Mouse (Mus musculus) left cerebral cortex, postnatal 36 days (tissue): Measurements from ENCODE around the gene Ppm1n. TPM values are rescaled to one million over a fixed set of nuclear protein-coding genes. Genes with fewer than 3 reads are reported as not detected.
"Not testable (repeated sequence)": the region's sequence is repeated elsewhere in the genome, so short reads cannot be mapped to it uniquely, and the experiment has no call there.

Experiments used
- DNase-seq, 2 experiments: peaks; one replicate each; pipeline ENCODE4 v3.0.0; 2021 to 2022; ENCODE audit warnings: low spot score in 2 of 2, mixed read lengths in 1 of 2
- intact Hi-C: fragments of 180-260 bp; cut with DNase I; formaldehyde crosslinking; loops from one replicate; pipeline ENCODE4 v1.15.1; 2025
- total RNA-seq, 2 experiments: library from RNA; stranded (reverse); gene quantifications; 2 replicates each; pipeline ENCODE4 v1.2.3; 2021

Ppm1n gene
- total RNA-seq, 2 experiments from 2014 or later: not detected

GRCm38 (mm10) chr7:19290969-19291596, 11.2 kb upstream of the Ppm1n start:
- no peak for DNase-seq

GRCm38 (mm10) chr7:19284763-19285162, 4.9 kb upstream of the Ppm1n start:
- intact Hi-C loops: no loop called here
- DNase-seq: no peak

More at GRCm38 (mm10) chr7:19290969-19291596, 11.2 kb upstream of the Ppm1n start:
- intact Hi-C loops: no loop called here

GRCm38 (mm10) chr7:19283406-19283804, 3.5 kb upstream of the Ppm1n start:
- peak in 1 of 2 experiments; percentile 43 for DNase-seq
- intact Hi-C loops: no loop called here

GRCm38 (mm10) chr7:19282791-19283405, 3.0 kb upstream of the Ppm1n start:
- peak; percentile 48 to 49 for DNase-seq
- intact Hi-C loops: no loop called here

GRCm38 (mm10) chr7:19282385-19282784, 2.5 kb upstream of the Ppm1n start, which contains the start of gene Rtn2:
Gene Rtn2 (plus strand): TSS chr7:19282624.
- DNase-seq: peak; percentile 72 to 82
- intact Hi-C loops: no loop called here

GRCm38 (mm10) chr7:19281680-19282304, 1.9 kb upstream of the Ppm1n start:
- not testable (repeated sequence) for DNase-seq
- intact Hi-C loops: loop anchor here (1.0 kb wide), 1 partner anchor 42 kb away; no protein-coding TSS in a partner anchor

GRCm38 (mm10) chr7:19279052-19279451, 812 bp downstream of the Ppm1n start:
- no peak for DNase-seq
- intact Hi-C loops: no loop called here

GRCm38 (mm10) chr7:19276253-19276652, 3.6 kb downstream of the Ppm1n start:
- intact Hi-C loops: no loop called here
- DNase-seq: no peak

- intact Hi-C loops: loop anchor here (2.0 kb wide), 1 partner anchor 33 kb away; no protein-coding TSS in a partner anchor
- DNase-seq: no peak
These were observed 7.6 kb downstream of the Ppm1n start for GRCm38 (mm10) chr7:19272173-19272764.

- peak; percentile 86 to 88 for DNase-seq
- intact Hi-C loops: loop anchor here (2.0 kb wide), 1 partner anchor 33 kb away; no protein-coding TSS in a partner anchor
These were observed 8.4 kb downstream of the Ppm1n start, which contains the start of gene Vasp for GRCm38 (mm10) chr7:19271238-19272172. Gene Vasp (minus strand): TSS chr7:19271817.

GRCm38 (mm10) chr7:19270509-19271237, 9.2 kb downstream of the Ppm1n start:
- no peak for DNase-seq
- intact Hi-C loops: no loop called here

GRCm38 (mm10) chr7:19269721-19270441, 10.0 kb downstream of the Ppm1n start:
- intact Hi-C loops: no loop called here
- DNase-seq: no peak

GRCm38 (mm10) chr7:19268993-19269681, 10.7 kb downstream of the Ppm1n start:
- DNase-seq: no peak
- intact Hi-C loops: no loop called here

- no peak for DNase-seq
- intact Hi-C loops: no loop called here
These were observed 12.8 kb downstream of the Ppm1n start for GRCm38 (mm10) chr7:19267051-19267450.

- DNase-seq: no peak
- intact Hi-C loops: no loop called here
These were observed 13.7 kb downstream of the Ppm1n start for GRCm38 (mm10) chr7:19265928-19266822.

- no peak for DNase-seq
- intact Hi-C loops: no loop called here
These were observed 14.7 kb downstream of the Ppm1n start for GRCm38 (mm10) chr7:19265147-19265546.
